Mouse (Mus musculus): Measurements from ENCODE around the gene Cadm4.

Cadm4 gene

DNA sequence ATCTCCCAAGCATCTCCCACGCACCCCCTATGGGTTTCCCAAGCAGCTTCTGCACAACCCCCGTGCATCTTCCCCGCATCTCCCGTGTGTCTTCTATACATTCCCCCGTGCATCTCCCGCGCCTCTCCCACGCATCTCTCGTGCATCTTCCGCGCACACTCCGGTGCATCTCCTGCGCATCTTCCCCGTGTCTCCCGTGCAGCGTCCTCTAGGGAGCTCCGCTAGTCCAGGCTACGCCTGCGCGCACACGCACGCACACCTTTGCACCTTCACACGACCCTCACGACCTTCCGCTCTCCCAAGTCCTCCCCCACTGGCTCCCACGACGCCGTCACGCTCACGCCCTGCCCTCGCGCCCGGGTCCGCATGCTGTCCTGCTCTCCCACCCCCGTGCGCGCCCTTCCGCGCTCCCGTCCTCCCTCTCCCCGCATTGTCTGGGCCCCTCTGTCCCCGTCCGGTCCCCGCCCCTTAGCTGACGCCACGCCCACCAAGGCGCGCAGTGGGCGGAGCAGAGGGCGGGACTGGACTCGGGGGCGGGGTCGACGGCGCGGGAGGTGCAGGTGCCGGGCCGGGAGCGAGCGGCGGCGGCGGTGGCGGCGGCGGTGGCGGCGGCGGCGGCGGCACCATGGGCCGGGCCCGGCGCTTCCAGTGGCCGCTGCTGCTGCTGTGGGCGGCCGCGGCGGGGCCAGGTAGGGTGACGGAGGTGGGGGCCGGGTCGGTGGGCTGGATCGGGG, at the start of gene Cadm4:
Gene Cadm4, plus strand, starts transcription at position 550 of the 734 bp plus-strand sequence.
- peak; percentile 96 for DNase-seq

GRCm38 (mm10) chr7:24435305-24435704, 46.5 kb upstream of the Cadm4 start:
- DNase-seq: no peak

- no peak for DNase-seq
These were observed 43.8 kb upstream of the Cadm4 start for GRCm38 (mm10) chr7:24437981-24438380.

- no peak for DNase-seq
These were observed 42.6 kb upstream of the Cadm4 start for GRCm38 (mm10) chr7:24439191-24439590.

GRCm38 (mm10) chr7:24439891-24440290, 41.9 kb upstream of the Cadm4 start:
- no peak for DNase-seq

GRCm38 (mm10) chr7:24441785-24442184, 40.0 kb upstream of the Cadm4 start:
- peak; percentile 86 for DNase-seq

DNA sequence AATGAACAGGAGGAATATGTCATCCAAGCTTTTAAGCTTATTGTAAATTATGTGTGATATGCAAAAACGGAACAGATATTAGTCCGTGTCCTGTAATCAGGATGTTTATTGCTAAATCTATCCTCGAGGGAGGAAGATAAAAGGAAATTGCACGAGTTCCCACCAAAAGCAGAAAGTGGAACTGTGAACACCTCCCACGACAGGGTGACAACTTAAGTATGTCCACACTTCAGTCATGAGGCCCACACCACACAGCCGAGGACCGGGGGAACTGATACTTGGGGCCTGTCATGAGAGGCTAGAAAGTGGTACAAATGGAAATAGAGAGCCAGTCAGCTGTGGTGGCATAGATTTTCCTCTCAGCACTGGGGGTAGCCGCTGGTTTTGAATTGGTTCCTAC, 39.5 kb upstream of the Cadm4 start:
- DNase-seq: no peak

DNA sequence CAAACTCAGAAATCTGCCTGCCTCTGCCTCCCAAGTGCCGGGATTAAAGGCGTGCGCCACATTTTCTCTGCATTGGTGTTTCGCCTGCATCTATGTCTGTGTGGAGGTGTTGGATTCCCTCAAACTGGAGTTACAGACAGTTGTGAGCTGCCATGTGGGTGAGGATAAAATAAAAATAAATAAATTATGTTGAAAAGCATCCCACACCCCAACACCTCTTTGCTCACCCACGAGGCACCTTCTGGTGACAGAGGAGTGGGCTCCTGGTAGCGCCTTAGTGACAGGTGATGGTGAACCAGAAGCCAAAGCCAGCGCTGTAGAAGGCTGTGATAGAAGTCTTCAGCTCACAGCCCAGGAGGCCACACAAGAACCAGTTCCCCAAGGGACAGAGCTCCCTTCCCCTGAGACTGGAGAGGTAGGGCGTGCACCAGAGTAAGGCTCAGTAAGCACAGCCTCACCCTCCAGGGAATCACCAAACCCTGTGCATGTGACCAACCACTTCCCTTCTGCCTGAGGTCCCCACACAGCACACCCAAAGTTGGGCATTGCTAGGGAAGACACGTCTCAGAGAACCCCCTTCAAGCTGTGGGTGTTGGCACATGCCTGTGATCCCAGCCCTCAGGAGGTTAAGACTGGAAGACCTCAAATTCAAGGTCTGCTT, 36.4 kb upstream of the Cadm4 start:
- DNase-seq: no peak

DNA sequence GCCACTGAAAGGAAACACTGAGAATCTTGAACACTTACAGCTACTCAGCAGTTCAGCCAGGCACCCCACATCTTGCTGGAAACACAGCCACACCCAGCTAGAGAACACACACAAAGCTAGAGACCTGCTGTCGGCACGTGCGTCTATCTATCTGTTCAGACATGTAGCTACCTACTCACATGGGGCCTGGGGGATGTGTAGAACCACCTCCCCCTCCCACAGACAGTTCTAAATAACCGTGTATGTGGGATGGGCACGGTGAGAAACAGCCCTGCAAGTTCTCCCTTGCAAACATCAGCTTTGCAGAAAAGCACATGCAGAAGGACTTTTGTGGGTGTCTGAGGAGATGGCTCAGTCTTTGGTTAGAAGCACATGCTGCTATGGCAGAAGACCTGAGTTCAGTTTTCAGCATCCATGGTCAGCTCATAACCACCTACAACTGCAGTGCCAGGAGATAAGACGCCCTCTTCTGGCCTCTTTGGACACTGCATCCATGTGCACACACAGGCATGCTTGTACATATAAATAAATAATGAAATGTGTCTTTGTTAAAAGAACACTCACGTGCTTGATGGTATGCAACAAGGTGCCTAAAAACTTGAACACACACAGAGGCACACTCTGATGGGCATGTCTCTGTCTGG, 35.0 kb upstream of the Cadm4 start:
- no peak for DNase-seq

DNA sequence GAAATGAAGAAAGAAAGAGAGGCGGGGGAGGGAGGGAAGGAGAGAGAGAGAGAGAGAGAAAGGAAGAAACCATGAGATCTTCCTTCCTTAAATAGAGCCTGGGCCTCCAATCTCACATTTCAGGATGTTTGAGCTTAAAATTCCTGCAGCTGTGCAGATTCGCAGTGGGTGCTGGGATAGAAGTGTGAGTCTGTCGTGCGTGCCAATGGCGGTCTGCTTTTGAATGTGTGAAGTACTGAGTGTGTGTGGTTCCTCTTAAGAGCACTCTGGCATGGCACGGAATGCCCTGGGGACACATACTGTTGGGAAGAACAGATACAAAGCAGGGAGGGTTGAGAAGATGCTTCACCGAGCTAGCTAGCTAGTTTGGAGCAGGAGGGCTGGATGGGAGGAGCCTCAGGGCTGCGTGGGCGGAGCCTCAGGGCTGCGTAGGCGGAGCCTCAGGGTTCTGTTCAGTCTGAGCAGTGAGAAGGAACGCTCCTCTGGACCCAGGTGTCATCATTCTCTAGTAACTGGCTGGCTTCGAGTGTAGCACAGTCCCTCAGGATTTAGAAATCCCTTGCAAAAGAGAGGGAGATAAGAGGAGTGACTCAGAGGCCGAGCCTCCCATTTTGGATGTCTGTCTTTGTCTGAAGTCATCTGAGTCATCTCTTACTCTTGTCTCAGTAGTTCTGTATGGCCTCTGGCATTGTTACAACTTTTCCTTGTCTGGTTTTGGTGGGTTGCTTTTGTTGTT, 32.9 kb upstream of the Cadm4 start:
- no peak for DNase-seq

DNA sequence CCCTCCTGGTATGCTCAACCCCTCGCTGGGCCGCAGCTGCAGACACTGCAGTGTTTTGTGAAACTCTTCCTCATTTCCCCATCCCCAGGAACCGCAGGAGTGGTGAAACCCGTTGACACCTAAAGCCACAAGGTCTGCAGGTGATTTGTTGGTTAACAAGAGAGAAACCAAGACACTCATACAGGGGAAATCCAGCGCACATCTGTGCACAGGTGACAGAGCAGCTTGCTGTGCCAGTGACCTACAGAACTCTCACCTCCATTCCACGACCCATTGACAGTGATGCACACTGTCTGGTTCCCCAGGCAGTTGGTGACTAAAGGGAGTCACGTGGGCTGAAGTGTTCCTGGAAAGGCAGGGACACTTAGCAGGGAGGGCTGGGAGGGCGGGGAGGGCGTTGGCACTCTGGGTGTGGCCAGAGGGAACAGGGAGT, 31.2 kb upstream of the Cadm4 start:
- no peak for DNase-seq

- DNase-seq: no peak
These were observed 29.9 kb upstream of the Cadm4 start, which contains the start of gene Irgc1 for GRCm38 (mm10) chr7:24451855-24452311. Irgc1 (minus strand) TSS chr7:24452297.

DNA sequence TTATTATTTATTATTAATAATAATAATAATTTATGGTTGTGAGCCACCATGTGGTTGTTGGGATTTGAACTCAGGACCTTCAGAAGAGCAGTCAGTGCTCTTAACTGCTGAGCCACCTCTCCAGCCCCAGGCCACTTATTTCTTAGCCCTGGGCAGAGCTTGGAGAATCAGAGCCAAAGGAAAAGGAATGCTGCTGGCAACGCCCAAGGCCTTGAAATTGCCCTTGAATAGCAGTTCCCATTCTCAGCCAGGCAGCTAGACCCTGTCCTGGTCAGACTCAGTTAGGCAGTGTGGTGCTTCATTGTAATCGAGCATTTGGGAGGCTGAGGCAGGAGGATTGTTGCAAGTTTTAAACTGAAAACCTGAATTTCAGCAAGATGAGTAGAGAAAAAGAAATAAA, 27.6 kb upstream of the Cadm4 start:
- DNase-seq: no peak

GRCm38 (mm10) chr7:24455726-24456125, 26.1 kb upstream of the Cadm4 start:
- no peak for DNase-seq

GRCm38 (mm10) chr7:24457726-24458370, 24.0 kb upstream of the Cadm4 start:
- peak; percentile 67 for DNase-seq

DNA sequence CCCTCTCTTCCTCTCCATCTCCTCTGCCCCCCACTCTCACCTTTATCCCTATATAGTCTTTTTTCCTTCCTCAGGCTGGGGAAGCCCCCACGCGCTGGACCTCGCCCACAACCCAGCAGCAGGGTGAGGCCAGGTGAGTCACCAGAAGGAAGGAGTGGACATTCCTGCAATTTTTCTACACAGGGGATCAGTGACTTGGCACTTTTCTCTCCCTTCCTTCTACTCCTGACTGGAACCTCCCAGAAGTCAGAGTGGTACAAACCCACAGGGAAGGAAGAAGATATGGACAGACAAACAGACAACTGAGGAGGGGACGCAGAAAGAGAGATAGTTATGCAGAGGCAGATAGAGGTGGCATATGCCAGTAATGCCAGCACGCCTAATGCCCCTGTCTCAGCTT, 22.4 kb upstream of the Cadm4 start:
- no peak for DNase-seq

DNA sequence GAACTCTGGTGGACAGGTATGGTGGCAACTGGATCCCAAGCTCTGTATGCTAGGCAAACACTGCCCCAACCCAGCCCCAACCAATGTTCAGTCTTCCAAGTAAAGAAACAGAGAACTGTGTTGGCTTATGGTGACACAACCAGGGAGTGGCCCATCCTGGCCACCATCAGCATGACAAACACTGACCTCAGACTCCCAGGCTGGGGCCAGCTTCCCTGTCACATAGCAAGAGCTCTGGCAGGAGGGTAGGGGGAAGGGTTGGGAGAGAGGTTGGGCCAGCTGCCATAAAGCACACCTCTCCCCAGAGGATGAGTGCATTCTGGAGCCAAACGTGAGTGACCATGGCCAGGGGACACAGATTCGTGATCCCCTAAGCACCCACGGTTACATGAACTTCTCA, 22.0 kb upstream of the Cadm4 start:
- no peak for DNase-seq

DNA sequence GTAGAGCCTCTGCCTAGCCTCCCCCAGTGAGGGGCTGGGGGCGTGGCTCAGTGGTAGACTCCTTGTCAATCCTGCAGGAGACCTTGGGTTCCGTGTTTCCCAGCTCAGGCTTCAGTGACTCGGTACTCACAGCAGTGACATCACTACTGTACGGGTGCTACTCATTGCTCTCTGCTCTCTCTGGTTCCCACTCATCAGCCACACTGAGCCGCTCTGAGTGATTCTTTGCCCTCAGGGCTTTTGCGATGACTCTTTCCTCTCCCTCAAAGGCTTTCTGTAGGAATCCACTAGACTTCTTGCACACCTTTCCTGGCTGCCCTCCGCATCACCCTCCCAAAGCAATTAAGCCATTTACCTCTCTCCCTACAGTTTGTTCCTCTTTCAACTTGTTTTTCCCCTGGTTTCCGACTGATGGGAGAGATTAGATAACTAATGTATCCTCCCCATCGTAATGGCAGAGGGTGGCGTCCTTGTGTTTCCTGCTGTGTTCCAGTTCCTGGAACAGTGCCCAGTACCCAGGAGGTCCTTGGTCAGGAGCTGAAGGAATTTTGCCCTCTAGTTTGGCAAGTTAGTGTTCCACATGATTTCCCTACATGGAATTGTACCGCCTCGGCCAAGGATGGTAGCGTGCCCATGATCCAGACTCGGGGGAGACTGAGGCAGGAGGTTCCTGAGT, 20.3 kb upstream of the Cadm4 start:
- DNase-seq: no peak

GRCm38 (mm10) chr7:24462388-24463319, 19.2 kb upstream of the Cadm4 start, which contains the start of gene Plaur:
Plaur (plus strand) TSS chr7:24462484.
- DNase-seq: no peak

- DNase-seq: no peak
These were observed 15.0 kb upstream of the Cadm4 start for GRCm38 (mm10) chr7:24466835-24467234.

GRCm38 (mm10) chr7:24467886-24468285, 13.9 kb upstream of the Cadm4 start:
- peak; percentile 55 for DNase-seq

Measured in thymus, postnatal 4 days (tissue).